Mouse (Mus musculus) liver, postnatal 0 days (tissue): ENCODE results near the gene Retreg1. TPM values are rescaled to one million over a fixed set of nuclear protein-coding genes. Genes with fewer than 3 reads are reported as not detected.
"Not testable (repeated sequence)": the region's sequence is repeated elsewhere in the genome, so short reads cannot be mapped to it uniquely, and the experiment has no call there.

ENCODE experiments used
- ATAC-seq: fragments of 200-750 bp; cut with Nextera tagmentation; 2 replicates; pipeline ENCODE4 v1.8.0; 2017; ENCODE audit warnings: mild to moderate bottlenecking, moderate library complexity
- DNase-seq: peaks from one replicate; pipeline ENCODE4 v3.0.0-alpha.2; 2016
- H3K27ac ChIP-seq: fragments of 300-500 bp; sonication (generic); 2 replicates; pipeline ENCODE4 v1.5.1; 2014; ENCODE audit warnings: antibody characterized with exemption, moderate library complexity, mild to moderate bottlenecking, low read depth
- H3K27me3 ChIP-seq: fragments of 300-500 bp; sonication (generic); 2 replicates; pipeline ENCODE4 v1.6.1; 2014; ENCODE audit warnings: low read length, control low read depth, mixed read lengths; ENCODE audit not compliant: insufficient read depth
- H3K36me3 ChIP-seq: fragments of 300-500 bp; sonication (generic); replicated peaks from 2 replicates; pipeline ENCODE4 v1.6.1; 2014; ENCODE audit warnings: mild to moderate bottlenecking, control low read depth, low read length, moderate library complexity, mixed read lengths; ENCODE audit not compliant: insufficient read depth
- H3K4me1 ChIP-seq: fragments of 300-500 bp; sonication (generic); 2 replicates; pipeline ENCODE4 v1.6.1; 2014; ENCODE audit warnings: antibody characterized with exemption, mild to moderate bottlenecking, control low read depth; ENCODE audit not compliant: insufficient read depth
- H3K4me2 ChIP-seq: fragments of 300-500 bp; sonication (generic); 2 replicates; pipeline ENCODE4 v1.6.1; 2014; ENCODE audit warnings: low read depth, mild to moderate bottlenecking, low read length, moderate library complexity, mixed read lengths
- H3K4me3 ChIP-seq: fragments of 300-500 bp; sonication (generic); 2 replicates; pipeline ENCODE4 v1.5.1; 2014; ENCODE audit warnings: low read depth, low read length
- H3K9ac ChIP-seq: fragments of 300-500 bp; sonication (generic); replicated peaks from 2 replicates; pipeline ENCODE4 v1.6.1; 2014; ENCODE audit warnings: mild to moderate bottlenecking, moderate library complexity
- H3K9me3 ChIP-seq: fragments of 300-500 bp; sonication (generic); 2 replicates; pipeline ENCODE4 v1.6.1; 2016; ENCODE audit warnings: mild to moderate bottlenecking, control low read depth, low read length, mixed read lengths
- CTCF ChIP-seq: sonication (generic); IDR thresholded peaks from 2 replicates; pipeline ENCODE4 v1.5.1; 2016; ENCODE audit warnings: antibody characterized with exemption, low read depth
- EP300 ChIP-seq: IDR thresholded peaks from 2 replicates; pipeline ENCODE4 v1.6.1; 2016; ENCODE audit warnings: antibody characterized with exemption, low read depth, mild to moderate bottlenecking
- WGBS: fragments of 180-500 bp; shearing (Covaris S2); extraction: QIAGEN DNeasy Blood & Tissue Kit; methylation state at CpG from one replicate; pipeline ENCODE4 v1.1.7; 2014; ENCODE audit not compliant: insufficient replicate concordance; 5-methylcytosine and 5-hydroxymethylcytosine counted together
- polyA plus RNA-seq: library from polyadenylated mRNA; unstranded; fragments of >200 nt; fragmentation: Nextera tagmentation; extraction: Ambion mirVana; gene quantifications from 2 replicates; pipeline ENCODE4 v1.2.1, GENCODE M21; 2015

Gene Retreg1
- polyA plus RNA-seq, 1 experiment from 2014 or later: 18.6 TPM

DNA sequence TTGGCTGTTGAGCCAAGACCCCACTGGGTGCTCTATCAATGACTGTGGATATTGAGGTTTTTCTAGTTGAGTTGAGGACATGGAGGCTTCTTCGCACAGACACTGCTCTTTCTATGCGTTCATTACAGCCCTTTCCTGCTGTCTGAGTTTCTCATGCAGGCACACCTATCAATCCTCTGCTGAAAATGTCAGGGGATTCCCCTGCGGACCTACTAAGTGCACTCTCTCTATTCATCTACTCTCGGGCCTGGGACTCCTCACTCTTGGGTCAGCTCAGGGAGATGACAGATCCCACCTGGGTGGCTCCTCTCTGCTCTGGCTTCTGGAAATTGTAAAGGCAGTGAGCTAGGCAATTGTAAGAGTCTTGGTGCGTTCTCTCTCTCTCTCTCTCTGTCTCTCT, 117.3 kb downstream of the Retreg1 start:
- WGBS: 70% methylated on average over 5 of the region's 5 CpGs
- no peaks in the 10 kb centered on the region for H3K9me3 ChIP-seq
- TF ChIP-seq EP300 (no peak), CTCF (no peak)
- no peak for DNase-seq
- H3K27me3 ChIP-seq: no peaks in the 10 kb centered on the region
- no peaks in the 10 kb centered on the region for H3K36me3 ChIP-seq
- peaks cover 5% of the 10 kb centered on the region; the same call in 1 of the 2 replicates for H3K4me1 ChIP-seq
- no peak overlapping the region for H3K4me2 ChIP-seq
- H3K4me3 ChIP-seq: no peak overlapping the region
- ATAC-seq: no peak
- no peak overlapping the region for H3K9ac ChIP-seq
- H3K27ac ChIP-seq: no peak overlapping the region

DNA sequence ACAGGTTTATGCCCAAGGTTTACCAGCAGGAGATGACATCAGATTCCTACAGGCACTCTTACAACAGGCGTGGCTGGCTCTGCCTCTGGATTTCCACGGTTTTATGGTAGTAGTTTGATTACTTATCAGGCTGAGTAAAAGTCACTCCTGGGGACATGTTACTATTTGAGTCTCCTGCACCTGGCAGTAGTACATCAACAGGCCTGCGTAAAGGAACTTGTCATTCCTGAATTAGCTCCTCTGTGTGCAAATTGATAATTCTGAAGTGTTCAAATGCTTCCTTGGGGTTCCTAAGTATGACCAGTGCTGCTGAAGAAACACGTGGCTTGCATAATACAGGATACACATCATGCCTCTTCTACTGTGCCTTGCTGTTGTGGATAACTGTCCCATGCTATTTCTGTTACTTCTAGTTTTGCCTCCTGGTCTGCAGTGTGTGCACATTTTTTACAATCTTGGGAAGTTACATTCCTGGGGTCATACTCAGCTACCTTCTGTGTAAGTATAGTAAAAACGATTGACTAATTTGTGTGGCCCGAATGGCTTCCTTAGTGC, 123.3 kb downstream of the Retreg1 start:
- no peak for ATAC-seq
- 49% methylated on average over 6 of the region's 6 CpGs for WGBS
- TF ChIP-seq CTCF: no peak
- TF ChIP-seq EP300: no peak
- Histone ChIP-seq H3K9ac (no peak overlapping the region), H3K4me3 (no peak overlapping the region), H3K27ac (no peak overlapping the region), H3K27me3 (no peaks in the 10 kb centered on the region), H3K4me1 (no peaks in the 10 kb centered on the region), H3K4me2 (no peak overlapping the region), H3K36me3 (peaks cover 20% of the 10 kb centered on the region), H3K9me3 (no peaks in the 10 kb centered on the region)
- DNase-seq: no peak

DNA sequence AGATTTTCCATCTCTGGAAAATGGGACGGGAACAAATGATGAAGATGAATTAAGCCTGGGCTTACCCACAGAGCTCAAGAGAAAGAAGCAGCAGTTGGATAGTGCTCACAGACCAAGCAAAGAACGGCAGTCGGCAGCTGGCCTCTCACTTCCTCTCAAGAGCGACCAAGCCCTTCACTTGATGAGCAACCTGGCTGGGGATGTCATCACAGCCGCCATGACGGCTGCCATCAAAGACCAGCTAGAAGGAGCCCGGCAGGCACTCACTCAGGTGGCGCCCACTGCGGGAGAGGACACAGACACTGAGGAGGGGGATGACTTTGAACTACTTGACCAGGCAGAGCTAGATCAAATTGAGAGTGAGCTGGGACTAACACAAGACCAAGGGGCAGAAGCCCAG, 128.6 kb downstream of the Retreg1 start:
- Histone ChIP-seq H3K27me3 (no peaks in the 10 kb centered on the region), H3K27ac (no peak overlapping the region), H3K4me3 (no peak overlapping the region), H3K9ac (no peak overlapping the region), H3K9me3 (no peaks in the 10 kb centered on the region), H3K4me2 (no peak overlapping the region), H3K4me1 (no peaks in the 10 kb centered on the region), H3K36me3 (peaks cover 20% of the 10 kb centered on the region)
- no peak for ATAC-seq
- 77% methylated on average over 9 of the region's 9 CpGs for WGBS
- DNase-seq: no peak
- TF ChIP-seq EP300 (no peak), CTCF (no peak)

DNA sequence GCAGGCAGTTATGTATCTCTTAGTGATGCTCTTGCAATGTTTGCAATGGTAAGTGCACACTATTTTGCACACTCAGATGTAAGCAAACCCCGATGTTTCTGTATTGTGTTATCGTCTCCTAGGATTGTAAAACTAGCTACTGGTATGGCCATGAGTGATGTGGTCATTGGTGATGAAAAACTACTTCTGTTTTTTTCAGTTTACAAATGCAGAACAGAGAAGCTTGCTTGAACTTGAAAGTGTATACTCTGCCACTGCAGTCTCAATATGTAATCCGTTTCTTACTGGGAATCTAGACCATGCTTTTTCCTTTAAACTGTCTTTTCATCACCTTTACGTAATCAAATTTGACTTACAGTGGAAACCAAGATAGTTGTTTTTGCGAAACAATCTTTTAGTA, 129.8 kb downstream of the Retreg1 start:
- no peak for ATAC-seq

DNA sequence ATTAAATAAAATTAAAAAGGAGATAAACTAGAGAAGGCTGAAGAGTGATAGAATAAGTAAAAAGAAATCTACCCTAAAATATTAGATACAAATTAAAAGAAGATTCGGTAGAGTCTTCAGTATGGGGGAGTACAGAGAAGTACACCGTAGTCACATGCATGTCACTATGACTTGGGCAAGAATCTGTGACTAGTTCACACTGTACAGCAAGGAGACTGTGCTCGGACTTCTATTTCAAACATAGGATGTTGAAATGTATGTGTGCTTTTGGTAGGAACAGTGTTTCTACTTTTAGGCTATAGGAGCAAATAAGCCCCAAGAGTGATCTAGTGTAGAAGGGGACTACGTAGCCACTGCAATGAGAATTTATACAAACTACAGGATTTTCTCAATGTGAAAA, 131.4 kb downstream of the Retreg1 start:
- WGBS: 65% methylated on average over 4 of the region's 4 CpGs
- Histone ChIP-seq H3K27me3 (no peaks in the 10 kb centered on the region), H3K4me1 (no peaks in the 10 kb centered on the region), H3K9ac (no peak overlapping the region), H3K9me3 (no peaks in the 10 kb centered on the region), H3K36me3 (peaks cover 10% of the 10 kb centered on the region; the same call in 1 of the 2 replicates), H3K27ac (no peak overlapping the region), H3K4me2 (no peak overlapping the region), H3K4me3 (no peak overlapping the region)
- no peak for DNase-seq
- peak; percentile 69 for ATAC-seq
- no peak for TF ChIP-seq CTCF
- no peak for TF ChIP-seq EP300

More for the DNA sequence above, 129.8 kb downstream of the Retreg1 start:
- Histone ChIP-seq H3K27ac (no peak overlapping the region), H3K4me2 (no peak overlapping the region), H3K9ac (no peak overlapping the region), H3K4me1 (no peaks in the 10 kb centered on the region), H3K27me3 (no peaks in the 10 kb centered on the region), H3K4me3 (no peak overlapping the region), H3K9me3 (no peaks in the 10 kb centered on the region), H3K36me3 (peaks cover 14% of the 10 kb centered on the region; the same call in 1 of the 2 replicates)
- 67% methylated on average over 5 of the region's 5 CpGs for WGBS
- DNase-seq: no peak
- TF ChIP-seq CTCF (no peak), EP300 (no peak)

DNA sequence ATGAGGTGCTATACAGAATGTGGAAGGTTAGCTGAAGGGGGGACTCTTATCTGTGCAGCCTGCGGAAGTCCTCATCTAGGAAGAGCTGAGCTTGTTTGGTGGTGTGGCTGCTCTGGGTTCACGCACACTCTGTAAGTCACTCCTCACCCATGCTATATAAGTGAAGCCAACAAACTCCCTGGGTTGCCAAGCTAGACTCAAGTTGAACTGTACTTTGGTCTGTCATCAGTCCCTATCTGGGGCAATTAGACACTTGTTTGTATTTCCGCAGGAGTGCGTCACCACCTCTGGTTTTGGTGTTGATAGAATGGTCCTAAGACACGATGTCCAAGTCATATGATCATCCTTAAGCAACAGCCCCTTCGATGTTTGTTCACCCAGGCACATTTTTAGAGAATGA, 132.8 kb downstream of the Retreg1 start:
- H3K27ac ChIP-seq: peak overlapping the region; percentile 48; the same call in 1 of the 2 replicates
- no peak overlapping the region for H3K4me3 ChIP-seq
- no peak overlapping the region for H3K4me2 ChIP-seq
- no peak overlapping the region for H3K9ac ChIP-seq
- H3K27me3 ChIP-seq: no peaks in the 10 kb centered on the region
- DNase-seq: no peak
- no peaks in the 10 kb centered on the region for H3K9me3 ChIP-seq
- peaks cover 10% of the 10 kb centered on the region; the same call in 1 of the 2 replicates for H3K36me3 ChIP-seq
- peak; percentile 78 for ATAC-seq
- no peaks in the 10 kb centered on the region for H3K4me1 ChIP-seq
- WGBS: 79% methylated on average over 6 of the region's 6 CpGs
- TF ChIP-seq EP300 (peak; percentile 46; the same call in 1 of the 2 replicates), CTCF (no peak)

DNA sequence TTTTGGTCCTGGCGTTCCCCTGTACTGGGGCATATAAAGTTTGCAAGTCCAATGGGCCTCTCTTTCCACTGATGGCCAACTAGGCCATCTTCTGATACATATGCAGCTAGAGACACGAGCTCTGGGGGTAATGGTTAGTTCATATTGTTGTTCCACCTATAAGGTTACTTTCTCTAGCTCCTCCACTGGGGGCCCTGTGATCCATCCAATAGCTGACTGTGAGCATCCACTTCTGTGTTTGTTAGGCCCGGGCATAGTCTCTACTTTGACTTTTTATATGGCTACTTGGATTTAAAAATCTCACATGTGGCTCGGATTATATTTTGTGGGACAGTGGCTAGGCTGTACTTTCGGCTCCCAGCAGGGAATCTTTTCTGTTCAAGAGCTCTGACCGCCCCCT, 140.6 kb downstream of the Retreg1 start:
- peak overlapping the region; percentile 65; the same call in 1 of the 2 replicates for H3K9ac ChIP-seq
- peak overlapping the region; percentile 63; the same call in 1 of the 2 replicates for H3K27ac ChIP-seq
- peak; percentile 3; the same call in 1 of the 2 replicates for ATAC-seq

More for the DNA sequence above, 140.6 kb downstream of the Retreg1 start:
- not testable (repeated sequence) for DNase-seq, H3K9me3 ChIP-seq, H3K27me3 ChIP-seq
- WGBS: 16% methylated on average over 6 of the region's 6 CpGs
- Histone ChIP-seq H3K36me3 (peaks cover 15% of the 10 kb centered on the region), H3K4me2 (peak overlapping the region; percentile 88), H3K4me1 (peaks cover 28% of the 10 kb centered on the region), H3K4me3 (peak overlapping the region; percentile 88)
